ENCODE assay signal across 21 mouse cellular contexts in genomic region chr4:120345676-120346465, GRCm38 (mm10). TPM values are rescaled to one million over a fixed set of nuclear protein-coding genes. Genes with fewer than 3 reads are reported as not detected.
"Had no signal": no experiment of that assay in that cellular context is flagged by ENCODE, and none has a peak within 500 bp of the region (broad histone marks: within the 10 kb centered on the region; RNA-seq: fewer than 3 reads in every experiment).

No protein-coding gene starts in this region.

- H3K27ac ChIP-seq: kidney, postnatal 0 days; limb, embryonic 13.5 days; lung, embryonic 15.5 days; midbrain, embryonic 15.5 days; neural tube, embryonic 12.5 days; neural tube, embryonic 15.5 days; stomach, embryonic 15.5 days had no signal

- H3K9me3 ChIP-seq: limb, embryonic 13.5 days; lung, embryonic 15.5 days; midbrain, embryonic 15.5 days; neural tube, embryonic 12.5 days; neural tube, embryonic 15.5 days; stomach, embryonic 15.5 days had no signal

- H3K4me2 ChIP-seq: limb, embryonic 13.5 days; lung, embryonic 15.5 days; midbrain, embryonic 11.5 days; midbrain, embryonic 15.5 days; neural tube, embryonic 12.5 days; neural tube, embryonic 15.5 days; stomach, embryonic 15.5 days had no signal

- H3K27me3 ChIP-seq: lung, embryonic 15.5 days; midbrain, embryonic 15.5 days; neural tube, embryonic 12.5 days; stomach, embryonic 15.5 days had no signal

- H3K4me1 ChIP-seq: limb, embryonic 13.5 days; lung, embryonic 15.5 days; midbrain, embryonic 15.5 days; neural tube, embryonic 12.5 days; neural tube, embryonic 15.5 days; stomach, embryonic 15.5 days had no signal

- H3K9ac ChIP-seq: limb, embryonic 13.5 days; lung, embryonic 15.5 days; midbrain, embryonic 15.5 days; neural tube, embryonic 12.5 days; neural tube, embryonic 15.5 days; stomach, embryonic 15.5 days had no signal

- DNase-seq: kidney, adult 2 months; left cerebral cortex, postnatal 4 days; lung, adult 18-20 months; lung, postnatal 10 days; lung, postnatal 4 days; right cerebral cortex, adult 18-20 months; right cerebral cortex, postnatal 14 days; spleen, adult 18-20 months; thymus, postnatal 25 days had no signal

- H3K4me3 ChIP-seq: limb, embryonic 13.5 days; lung, embryonic 15.5 days; midbrain, embryonic 15.5 days; neural tube, embryonic 12.5 days; neural tube, embryonic 15.5 days; stomach, embryonic 15.5 days had no signal

- H3K36me3 ChIP-seq: limb, embryonic 13.5 days; lung, embryonic 15.5 days; midbrain, embryonic 15.5 days; neural tube, embryonic 12.5 days; neural tube, embryonic 15.5 days; stomach, embryonic 15.5 days had no signal

- ATAC-seq: intestine, postnatal 0 days; midbrain, embryonic 15.5 days had no signal

RNA-seq across cellular contexts. Expression of gene Foxo6, which starts 58.7 kb away (rescaled TPM):
- total RNA-seq: megakaryocyte progenitor cell, adult 5-6 weeks; megakaryocyte-erythroid progenitor cell, adult 5-6 weeks had no signal
- polyA plus RNA-seq: thymus, postnatal 0 days had no signal
